Mouse (Mus musculus) midbrain, embryonic 16.5 days (tissue): Measurements from ENCODE around the gene Sct. TPM values are rescaled to one million over a fixed set of nuclear protein-coding genes. Genes with fewer than 3 reads are reported as not detected.
"Not testable (repeated sequence)": the region's sequence is repeated elsewhere in the genome, so short reads cannot be mapped to it uniquely, and the experiment has no call there.

Experiments used
- ATAC-seq: fragments of 200-750 bp; cut with Nextera tagmentation; 2 replicates; pipeline ENCODE4 v1.8.0; 2017; ENCODE audit warnings: moderate TSS enrichment
- H3K27ac ChIP-seq: fragments of 300-500 bp; sonication (generic); 2 replicates; pipeline ENCODE4 v1.5.1; 2014; ENCODE audit warnings: mild to moderate bottlenecking, low read length, mixed read lengths
- H3K27me3 ChIP-seq: fragments of 300-500 bp; sonication (generic); 2 replicates; pipeline ENCODE4 v1.6.1; 2014; ENCODE audit warnings: low read depth, low read length, mixed read lengths; ENCODE audit not compliant: control insufficient read depth, insufficient read depth
- H3K36me3 ChIP-seq: fragments of 300-500 bp; sonication (generic); 2 replicates; pipeline ENCODE4 v1.6.1; 2014; ENCODE audit warnings: mild to moderate bottlenecking, low read length, moderate library complexity, mixed read lengths; ENCODE audit not compliant: control insufficient read depth, insufficient read depth
- H3K4me1 ChIP-seq: fragments of 300-500 bp; sonication (generic); 2 replicates; pipeline ENCODE4 v1.6.1; 2014; ENCODE audit warnings: mild to moderate bottlenecking, low read length, mixed read lengths; ENCODE audit not compliant: control insufficient read depth, insufficient read depth
- H3K4me2 ChIP-seq: fragments of 300-500 bp; sonication (generic); 2 replicates; pipeline ENCODE4 v1.6.1; 2014; ENCODE audit warnings: mild to moderate bottlenecking, low read length, mixed read lengths
- H3K4me3 ChIP-seq: fragments of 300-500 bp; sonication (generic); 2 replicates; pipeline ENCODE4 v1.5.1; 2014; ENCODE audit warnings: low read depth, mild to moderate bottlenecking, low read length, moderate library complexity, mixed read lengths
- H3K9ac ChIP-seq: fragments of 300-500 bp; sonication (generic); 2 replicates; pipeline ENCODE4 v1.6.1; 2014; ENCODE audit warnings: low read depth, low read length, mixed read lengths
- H3K9me3 ChIP-seq: fragments of 300-500 bp; sonication (generic); replicated peaks from 2 replicates; pipeline ENCODE4 v1.6.1; 2014; ENCODE audit warnings: mild to moderate bottlenecking, low read length, mixed read lengths; ENCODE audit not compliant: control insufficient read depth, poor library complexity, severe bottlenecking
- WGBS: fragments of 180-500 bp; shearing (Covaris S2); extraction: QIAGEN DNeasy Blood & Tissue Kit; methylation state at CpG from one replicate; pipeline ENCODE4 v1.1.7; 2014; 5-methylcytosine and 5-hydroxymethylcytosine counted together
- polyA plus RNA-seq: library from polyadenylated mRNA; unstranded; fragments of >200 nt; fragmentation: Nextera tagmentation; extraction: Ambion mirVana; gene quantifications from 2 replicates; pipeline ENCODE4 v1.2.1, GENCODE M21; 2015

Gene Sct
- polyA plus RNA-seq, 1 experiment from 2014 or later = 2.8 TPM

DNA sequence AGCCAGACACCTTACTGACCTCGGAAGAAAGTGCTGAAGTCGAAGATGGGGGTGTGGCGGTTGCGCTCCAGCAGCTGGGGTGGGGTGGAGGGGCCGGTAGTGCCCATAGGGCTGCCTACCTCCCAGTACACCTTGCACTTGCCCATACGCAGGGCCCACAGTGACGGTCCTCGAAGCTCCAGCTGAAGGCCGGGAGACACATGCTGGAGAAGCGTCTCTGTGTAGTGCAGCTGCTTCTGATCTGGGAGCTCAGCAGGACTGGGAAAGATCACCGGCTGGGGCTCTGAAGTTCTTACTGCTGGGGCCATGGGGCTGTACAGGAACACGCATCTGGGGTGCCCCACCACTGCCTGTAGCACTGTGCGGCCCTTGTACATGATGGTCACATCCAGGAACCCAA lies 15.3 kb downstream of the Sct start:
- no peak for ATAC-seq

DNA sequence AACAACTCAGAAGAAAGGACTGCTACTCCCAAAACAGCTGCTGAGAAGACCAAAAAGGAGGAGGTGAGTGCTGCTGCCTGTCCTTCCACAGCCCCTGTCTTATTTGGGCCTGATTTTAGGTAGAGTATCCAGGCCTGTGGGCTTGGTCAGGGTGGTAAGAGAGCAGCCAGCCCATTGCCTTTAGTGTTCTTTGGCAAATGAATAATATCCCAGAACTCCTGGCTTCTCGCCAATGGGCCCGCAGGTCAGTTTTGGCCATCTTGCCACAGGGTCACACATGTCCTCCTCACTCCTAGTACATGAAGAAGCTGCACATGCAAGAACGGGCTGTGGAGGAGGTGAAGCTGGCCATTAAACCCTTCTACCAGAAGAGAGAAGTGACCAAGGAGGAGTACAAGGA lies 17.5 kb downstream of the Sct start:
- Histone ChIP-seq H3K9ac (no peak overlapping the region), H3K36me3 (peaks cover 48% of the 10 kb centered on the region), H3K4me1 (peaks cover 6% of the 10 kb centered on the region), H3K9me3 (no peaks in the 10 kb centered on the region), H3K27ac (no peak overlapping the region), H3K4me3 (no peak overlapping the region), H3K27me3 (no peaks in the 10 kb centered on the region), H3K4me2 (no peak overlapping the region)
- no peak for ATAC-seq
- 95% methylated on average over 3 of the region's 3 CpGs for WGBS

More for the DNA sequence above, 15.3 kb downstream of the Sct start:
- no peak overlapping the region for H3K27ac ChIP-seq
- H3K36me3 ChIP-seq = peaks cover 28% of the 10 kb centered on the region
- H3K9ac ChIP-seq = no peak overlapping the region
- H3K27me3 ChIP-seq = no peaks in the 10 kb centered on the region
- no peaks in the 10 kb centered on the region for H3K9me3 ChIP-seq
- 92% methylated on average over 13 of the region's 13 CpGs for WGBS
- H3K4me2 ChIP-seq = no peak overlapping the region
- peaks cover 6% of the 10 kb centered on the region for H3K4me1 ChIP-seq
- H3K4me3 ChIP-seq = no peak overlapping the region

DNA sequence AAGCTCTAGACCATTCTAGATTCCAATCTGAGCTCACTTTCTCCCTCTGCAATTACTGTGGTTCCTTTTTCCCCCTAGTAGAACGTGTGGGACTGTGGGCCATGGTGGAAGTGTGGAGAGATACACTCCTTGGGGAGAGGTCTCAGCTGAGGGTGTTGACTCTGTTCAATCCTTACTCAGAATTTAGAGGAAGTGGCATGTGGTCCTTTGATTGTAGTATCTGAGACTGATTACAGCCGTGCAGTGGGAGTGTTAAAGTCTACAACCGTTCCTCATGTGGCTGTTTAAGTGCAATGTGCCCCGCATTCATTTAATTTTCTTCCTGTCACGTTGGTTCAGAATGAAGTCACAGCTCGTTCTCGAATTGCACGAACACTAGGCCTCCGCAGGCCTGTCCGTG lies 22.8 kb downstream of the Sct start:
- H3K9me3 ChIP-seq = no peaks in the 10 kb centered on the region
- H3K4me3 ChIP-seq = no peak overlapping the region
- no peak overlapping the region for H3K27ac ChIP-seq
- no peak overlapping the region for H3K4me2 ChIP-seq
- ATAC-seq = no peak
- 93% methylated on average over 10 of the region's 10 CpGs for WGBS
- H3K9ac ChIP-seq = no peak overlapping the region
- H3K27me3 ChIP-seq = no peaks in the 10 kb centered on the region
- H3K4me1 ChIP-seq = no peaks in the 10 kb centered on the region
- peaks cover 43% of the 10 kb centered on the region for H3K36me3 ChIP-seq

DNA sequence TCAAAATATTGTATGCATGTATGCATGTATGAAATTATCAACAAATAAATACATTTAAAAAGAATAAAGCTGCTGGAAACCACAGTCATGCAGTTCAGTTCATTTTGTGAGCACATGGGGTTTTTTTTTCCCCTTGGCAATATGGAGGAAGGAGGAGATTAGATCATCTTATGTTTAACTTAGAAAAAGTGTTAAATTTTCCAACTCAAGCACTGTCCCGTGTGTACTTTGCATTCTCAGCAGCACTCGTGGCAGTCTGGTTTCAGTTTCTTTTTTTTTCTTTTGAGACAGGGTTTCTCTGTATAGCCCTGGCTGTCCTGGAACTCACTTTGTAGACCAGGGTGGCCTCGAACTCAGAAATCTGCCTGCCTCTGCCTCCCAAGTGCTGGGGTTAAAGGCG lies 28.4 kb downstream of the Sct start:
- not testable (repeated sequence) for H3K4me2 ChIP-seq, H3K27ac ChIP-seq, H3K27me3 ChIP-seq, H3K4me3 ChIP-seq, ATAC-seq, H3K9me3 ChIP-seq, H3K4me1 ChIP-seq, H3K9ac ChIP-seq
- H3K36me3 ChIP-seq = peaks cover 31% of the 10 kb centered on the region
- 93% methylated on average over 4 of the region's 4 CpGs for whole genome bisulfite sequencing

DNA sequence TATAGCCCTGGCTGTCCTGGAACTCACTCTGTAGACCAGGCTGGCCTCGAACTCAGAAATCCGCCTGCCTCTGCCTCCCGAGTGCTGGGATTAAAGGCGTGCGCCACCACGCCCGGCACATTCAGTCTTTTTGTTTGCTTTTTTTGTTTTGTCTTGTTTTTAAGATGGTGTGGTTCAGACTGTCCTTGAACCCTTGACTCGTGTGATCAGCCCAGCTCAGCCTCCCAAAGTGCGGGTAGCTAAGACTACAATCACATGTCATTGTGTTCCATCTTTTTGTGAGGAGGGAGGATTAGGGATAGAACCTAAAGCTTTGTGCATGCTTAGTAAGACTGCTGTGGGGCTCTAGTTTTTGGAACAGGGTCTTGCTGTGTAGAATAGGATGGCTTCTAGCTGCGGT lies 47.4 kb downstream of the Sct start:
- H3K9ac ChIP-seq = no peak overlapping the region
- H3K4me3 ChIP-seq = no peak overlapping the region
- WGBS = 92% methylated on average over 10 of the region's 10 CpGs
- peaks cover 21% of the 10 kb centered on the region for H3K4me1 ChIP-seq
- H3K36me3 ChIP-seq = peaks cover 20% of the 10 kb centered on the region
- H3K27me3 ChIP-seq = no peaks in the 10 kb centered on the region
- ATAC-seq = no peak
- no peaks in the 10 kb centered on the region for H3K9me3 ChIP-seq
- no peak overlapping the region for H3K4me2 ChIP-seq
- no peak overlapping the region for H3K27ac ChIP-seq

DNA sequence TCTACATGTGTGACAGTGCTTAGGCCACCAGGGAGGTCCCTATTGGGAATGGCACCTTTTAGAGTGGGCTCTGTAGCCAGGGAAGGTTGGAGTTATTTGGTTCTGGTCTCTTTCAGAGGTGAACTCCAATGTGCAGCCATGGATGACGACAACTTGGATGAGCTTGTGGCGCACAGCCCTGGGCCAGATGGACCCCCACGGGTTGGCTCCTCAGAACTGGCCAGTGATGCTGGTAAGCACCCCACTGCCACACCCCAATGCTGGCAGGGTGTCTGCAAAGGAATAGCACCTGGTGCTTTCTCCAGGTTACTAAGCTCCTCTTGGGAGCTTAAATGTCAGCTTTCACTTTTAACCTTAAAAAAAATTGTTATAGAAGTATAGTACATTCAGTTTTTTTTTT lies 47.8 kb downstream of the Sct start:
- no peak overlapping the region for H3K27ac ChIP-seq
- H3K4me3 ChIP-seq = no peak overlapping the region
- no peak for ATAC-seq
- H3K9me3 ChIP-seq = no peaks in the 10 kb centered on the region
- peaks cover 18% of the 10 kb centered on the region for H3K36me3 ChIP-seq
- H3K27me3 ChIP-seq = no peaks in the 10 kb centered on the region
- H3K9ac ChIP-seq = no peak overlapping the region
- WGBS = 95% methylated on average over 3 of the region's 3 CpGs
- peaks cover 21% of the 10 kb centered on the region for H3K4me1 ChIP-seq
- H3K4me2 ChIP-seq = no peak overlapping the region

DNA sequence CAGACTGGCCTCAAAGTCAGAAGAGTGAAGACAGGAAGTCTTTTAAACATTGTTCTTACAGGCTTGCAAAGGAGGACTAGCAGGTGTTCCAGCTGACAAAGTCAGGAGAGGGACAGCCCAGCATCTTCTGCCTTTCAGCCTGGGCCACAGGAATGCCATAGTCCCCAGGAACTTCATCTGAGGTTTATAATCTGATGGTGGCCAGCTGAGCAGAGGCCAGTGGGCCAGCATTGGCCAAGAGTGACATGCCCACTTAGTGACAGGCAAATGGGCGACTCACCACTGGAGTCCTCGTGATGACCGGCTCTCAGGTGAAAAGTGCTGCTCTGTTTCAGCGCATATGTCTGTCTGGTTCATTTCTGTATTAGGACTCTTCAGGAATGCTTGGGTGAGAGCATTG lies 48.4 kb downstream of the Sct start:
- Histone ChIP-seq H3K4me1 (peaks cover 21% of the 10 kb centered on the region), H3K36me3 (peaks cover 16% of the 10 kb centered on the region), H3K9me3 (no peaks in the 10 kb centered on the region), H3K27ac (no peak overlapping the region), H3K4me2 (no peak overlapping the region), H3K4me3 (no peak overlapping the region), H3K9ac (no peak overlapping the region), H3K27me3 (no peaks in the 10 kb centered on the region)
- WGBS = 92% methylated on average over 4 of the region's 4 CpGs
- no peak for ATAC-seq

DNA sequence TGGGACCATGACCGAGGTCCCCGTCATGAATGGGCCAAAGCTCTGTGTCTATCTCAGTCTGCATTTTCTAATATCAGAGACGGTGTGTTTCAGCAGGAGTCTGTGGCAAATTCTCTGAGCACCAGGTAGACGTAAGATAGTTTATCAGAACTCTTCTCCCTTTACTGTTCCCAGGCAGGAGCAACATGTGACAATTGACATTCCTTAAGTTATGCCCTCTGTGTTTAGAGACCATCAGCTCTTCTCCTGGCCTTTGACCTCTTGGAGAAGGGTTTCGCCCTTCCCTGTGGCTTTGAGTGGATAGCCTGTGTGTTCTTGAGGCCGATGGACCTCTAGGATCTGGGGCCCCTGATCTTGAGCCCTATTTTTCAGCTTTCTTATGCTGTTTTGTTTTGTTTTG lies 49.2 kb downstream of the Sct start:
- ATAC-seq = no peak
- H3K9me3 ChIP-seq = no peaks in the 10 kb centered on the region
- peak overlapping the region; percentile 94 for H3K4me2 ChIP-seq
- peaks cover 14% of the 10 kb centered on the region for H3K36me3 ChIP-seq
- 65% methylated on average over 6 of the region's 6 CpGs for WGBS
- peaks cover 21% of the 10 kb centered on the region for H3K4me1 ChIP-seq
- H3K27ac ChIP-seq = no peak overlapping the region
- peak overlapping the region; percentile 100 for H3K4me3 ChIP-seq
- H3K9ac ChIP-seq = peak overlapping the region; percentile 90; the same call in 1 of the 2 replicates
- H3K27me3 ChIP-seq = no peaks in the 10 kb centered on the region
